Mouse (Mus musculus): Measurements from ENCODE around the gene Vmn2r29. TPM values are rescaled to one million over a fixed set of nuclear protein-coding genes. Genes with fewer than 3 reads are reported as not detected.
"Not testable (repeated sequence)": the region's sequence is repeated elsewhere in the genome, so short reads cannot be mapped to it uniquely, and the experiment has no call there.

Gene Vmn2r29
- polyA plus RNA-seq (2015; fragmentation: Nextera tagmentation; extraction: Ambion mirVana), result 0.21 TPM in 1 of 2 replicates, not detected in the other

DNA sequence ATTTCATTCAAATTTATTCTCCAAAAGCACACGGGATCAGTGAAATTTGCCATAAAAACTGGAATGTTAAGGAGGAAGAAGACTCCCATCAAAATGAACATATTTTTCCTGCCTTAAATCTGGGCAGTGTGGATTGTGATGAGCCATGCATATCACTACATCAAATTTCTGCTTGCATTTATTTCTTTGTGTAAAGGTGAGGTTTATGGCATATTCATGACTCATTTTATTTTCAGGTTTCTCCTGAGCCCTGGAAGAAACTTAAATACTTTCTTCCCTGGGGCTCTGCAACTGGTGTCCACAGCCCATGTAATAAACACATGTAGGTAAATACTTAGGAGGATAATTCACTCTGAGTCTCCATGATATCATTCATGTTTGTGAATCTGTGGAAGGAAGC is at the start of gene Vmn2r29:
TSS of gene Vmn2r29 (minus strand) at position 101 of the 400 bp plus-strand sequence.
- H3K4me3 ChIP-seq (ENCODE audit: low read depth, low read length); H3K27ac ChIP-seq (ENCODE audit: low read length); H3K9me3 ChIP-seq (replicated peaks; ENCODE audit: control insufficient read depth, low read length); ATAC-seq (ENCODE audit: low read depth); H3K4me2 ChIP-seq (ENCODE audit: low read depth, low read length); H3K9ac ChIP-seq (ENCODE audit: low read depth, low read length); H3K27me3 ChIP-seq (ENCODE audit: control insufficient read depth, insufficient read depth, low read depth, low read length); H3K36me3 ChIP-seq (ENCODE audit: control insufficient read depth, insufficient read depth); H3K4me1 ChIP-seq (ENCODE audit: control insufficient read depth, low read depth, low read length): not testable (repeated sequence)
- no CpG with 5 or more reads among the region's 1 CpGs for WGBS (ENCODE audit: insufficient replicate concordance)

DNA sequence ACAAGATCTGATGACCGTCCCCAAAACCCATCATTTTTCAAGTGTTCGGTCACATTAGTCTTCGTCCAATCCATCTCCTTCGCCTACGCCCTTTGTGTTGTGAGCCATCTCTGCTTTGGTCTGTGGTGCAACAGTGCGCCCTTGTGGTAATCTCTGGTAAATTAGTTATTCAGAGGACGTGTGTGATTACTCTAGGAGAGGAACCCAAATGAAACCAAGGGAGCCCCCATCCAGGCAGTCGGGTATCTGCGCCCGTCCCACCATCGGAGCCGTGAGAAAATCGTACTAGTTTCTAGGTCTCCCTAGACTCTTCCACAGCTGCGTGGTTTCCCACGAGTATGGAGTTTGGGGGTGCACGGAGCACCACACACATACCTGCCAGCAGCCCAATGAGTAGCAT is 48.5 kb upstream of the Vmn2r29 start:
- peaks cover 3% of the 10 kb centered on the region for H3K4me1 ChIP-seq (ENCODE audit: control insufficient read depth, low read depth, low read length)
- peaks cover 7% of the 10 kb centered on the region for H3K27me3 ChIP-seq (ENCODE audit: control insufficient read depth, insufficient read depth, low read depth, low read length)
- H3K4me2 ChIP-seq (ENCODE audit: low read depth, low read length), result no peak overlapping the region
- H3K9ac ChIP-seq (ENCODE audit: low read depth, low read length), result no peak overlapping the region
- no peak for ATAC-seq (ENCODE audit: low read depth)
- WGBS (ENCODE audit: insufficient replicate concordance), result 73% methylated on average over 16 of the region's 16 CpGs
- no peak overlapping the region for H3K27ac ChIP-seq (ENCODE audit: low read length)
- peaks cover 11% of the 10 kb centered on the region for H3K36me3 ChIP-seq (ENCODE audit: control insufficient read depth, insufficient read depth)
- H3K4me3 ChIP-seq (ENCODE audit: low read depth, low read length), result no peak overlapping the region
- peaks cover 3% of the 10 kb centered on the region; the same call in 1 of the 2 replicates for H3K9me3 ChIP-seq (replicated peaks; ENCODE audit: control insufficient read depth, low read length)

DNA sequence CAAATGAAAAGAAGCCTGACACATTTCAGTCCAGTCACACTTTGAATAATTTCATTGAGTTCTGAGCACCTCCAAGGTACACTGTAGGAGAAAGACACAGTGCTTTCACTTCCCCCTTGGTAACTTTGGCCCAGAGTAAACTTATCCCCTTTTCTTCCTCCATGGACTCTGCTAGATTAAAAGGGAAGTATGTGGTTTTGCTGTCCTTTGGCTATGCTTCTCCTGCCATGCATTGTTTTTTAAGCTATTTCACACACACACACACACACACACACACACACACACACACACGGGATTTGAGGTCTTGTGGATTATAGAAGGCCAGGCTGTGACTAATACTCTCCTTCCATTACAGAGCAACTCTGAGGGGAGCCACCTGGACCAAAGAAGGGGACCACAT is 34.3 kb upstream of the Vmn2r29 start:
- H3K36me3 ChIP-seq (ENCODE audit: control insufficient read depth, insufficient read depth), result peaks cover 9% of the 10 kb centered on the region; the same call in 1 of the 2 replicates
- H3K9me3 ChIP-seq (replicated peaks; ENCODE audit: control insufficient read depth, low read length), result peaks cover 3% of the 10 kb centered on the region
- no peaks in the 10 kb centered on the region for H3K27me3 ChIP-seq (ENCODE audit: control insufficient read depth, insufficient read depth, low read depth, low read length)
- H3K4me1 ChIP-seq (ENCODE audit: control insufficient read depth, low read depth, low read length), result no peaks in the 10 kb centered on the region
- H3K9ac ChIP-seq (ENCODE audit: low read depth, low read length), result no peak overlapping the region
- H3K4me2 ChIP-seq (ENCODE audit: low read depth, low read length), result no peak overlapping the region
- 10% methylated on average over 1 of the region's 1 CpGs for WGBS (ENCODE audit: insufficient replicate concordance)
- no peak overlapping the region for H3K4me3 ChIP-seq (ENCODE audit: low read depth, low read length)
- H3K27ac ChIP-seq (ENCODE audit: low read length), result no peak overlapping the region
- no peak for ATAC-seq (ENCODE audit: low read depth)

DNA sequence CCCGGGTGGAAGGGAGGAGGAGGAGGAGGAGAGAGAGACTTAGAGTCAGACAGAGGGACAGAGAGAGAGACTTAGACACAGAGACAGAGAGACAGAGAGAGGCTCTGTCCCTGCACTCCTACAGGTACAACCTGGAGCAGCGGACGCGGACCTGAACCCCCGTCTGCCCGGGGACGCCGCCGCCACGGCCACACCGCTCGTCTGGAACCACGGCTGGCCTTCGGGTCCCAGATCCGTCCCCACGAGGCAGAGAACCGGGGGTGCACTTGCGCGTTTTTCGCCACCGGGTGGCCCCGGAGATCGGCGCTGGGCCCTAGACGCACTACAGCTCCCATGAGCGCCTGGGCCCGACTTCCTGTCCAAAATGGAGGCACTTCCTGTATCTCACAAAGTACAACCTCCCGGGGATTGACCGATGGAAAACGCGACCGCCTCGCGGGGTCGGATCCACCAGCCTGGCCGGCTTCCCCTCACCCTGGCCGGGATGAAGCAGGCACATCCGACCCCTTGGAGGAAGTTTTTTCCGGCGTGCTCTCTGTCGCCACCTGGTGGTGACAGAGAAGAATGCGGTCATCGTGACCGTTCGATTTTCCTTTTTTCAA is 30.9 kb upstream of the Vmn2r29 start, which contains the start of gene Gm45844:
TSS of gene Gm45844 (minus strand) at position 324 of the 602 bp plus-strand sequence.
- 42% methylated on average over 45 of the region's 45 CpGs for WGBS (ENCODE audit: insufficient replicate concordance)
- not testable (repeated sequence) for H3K27me3 ChIP-seq (ENCODE audit: control insufficient read depth, insufficient read depth, low read depth, low read length); H3K27ac ChIP-seq (ENCODE audit: low read length); H3K9me3 ChIP-seq (replicated peaks; ENCODE audit: control insufficient read depth, low read length); H3K36me3 ChIP-seq (ENCODE audit: control insufficient read depth, insufficient read depth); H3K4me1 ChIP-seq (ENCODE audit: control insufficient read depth, low read depth, low read length)
- Histone ChIP-seq H3K9ac (ENCODE audit: low read depth, low read length) (0 out of 2 replicates have a peak within 1 kb of the TSS, but pooled peaks have one; percentile 8), H3K4me3 (ENCODE audit: low read depth, low read length) (peak within 1 kb of the TSS; percentile 36), H3K4me2 (ENCODE audit: low read depth, low read length) (peak within 1 kb of the TSS; percentile 47)
- peak; percentile 98 for ATAC-seq (ENCODE audit: low read depth)

DNA sequence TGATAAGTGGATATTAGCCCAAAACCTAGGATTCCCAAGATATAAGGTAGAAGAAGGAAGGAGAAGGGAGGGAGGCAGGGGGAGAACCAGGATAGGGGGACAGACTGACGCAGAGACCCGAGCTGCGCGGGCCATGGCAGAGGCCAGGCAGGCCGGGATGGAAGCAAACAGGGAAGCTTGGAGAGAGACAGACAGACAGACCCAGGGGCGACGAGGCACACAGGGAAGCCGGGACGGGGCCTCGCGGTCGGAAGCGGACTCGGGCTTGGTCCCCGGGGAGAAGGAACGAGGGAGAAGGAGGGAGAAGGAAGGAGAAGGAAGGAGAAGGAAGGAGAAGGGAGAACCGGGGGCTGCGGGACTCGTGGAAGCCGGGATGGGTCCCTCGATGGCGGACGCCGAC is 30.4 kb upstream of the Vmn2r29 start:
- peak; percentile 20 for ATAC-seq (ENCODE audit: low read depth)
- H3K4me2 ChIP-seq (ENCODE audit: low read depth, low read length), result peak overlapping the region; percentile 47
- H3K36me3 ChIP-seq (ENCODE audit: control insufficient read depth, insufficient read depth); H3K9me3 ChIP-seq (replicated peaks; ENCODE audit: control insufficient read depth, low read length); H3K27ac ChIP-seq (ENCODE audit: low read length); H3K4me1 ChIP-seq (ENCODE audit: control insufficient read depth, low read depth, low read length); H3K9ac ChIP-seq (ENCODE audit: low read depth, low read length); H3K27me3 ChIP-seq (ENCODE audit: control insufficient read depth, insufficient read depth, low read depth, low read length): not testable (repeated sequence)
- WGBS (ENCODE audit: insufficient replicate concordance), result 54% methylated on average over 24 of the region's 24 CpGs
- peak overlapping the region; percentile 36 for H3K4me3 ChIP-seq (ENCODE audit: low read depth, low read length)

GRCm38 (mm10) chr7:7209313-7210151 is 37.6 kb downstream of the Vmn2r29 start, which contains the start of gene Zfp772:
Zfp772 (minus strand) TSS chr7:7209998.
- 2% methylated on average over 23 of the region's 24 CpGs for WGBS (ENCODE audit: insufficient replicate concordance)
- not testable (repeated sequence) for H3K9me3 ChIP-seq (replicated peaks; ENCODE audit: control insufficient read depth, low read length); H3K27ac ChIP-seq (ENCODE audit: low read length); ATAC-seq (ENCODE audit: low read depth); H3K4me1 ChIP-seq (ENCODE audit: control insufficient read depth, low read depth, low read length); H3K36me3 ChIP-seq (ENCODE audit: control insufficient read depth, insufficient read depth); H3K27me3 ChIP-seq (ENCODE audit: control insufficient read depth, insufficient read depth, low read depth, low read length)
- peak within 1 kb of the TSS; percentile 41 for H3K9ac ChIP-seq (ENCODE audit: low read depth, low read length)
- peak within 1 kb of the TSS; percentile 57 for H3K4me3 ChIP-seq (ENCODE audit: low read depth, low read length)
- peak within 1 kb of the TSS; percentile 64 for H3K4me2 ChIP-seq (ENCODE audit: low read depth, low read length)

- ATAC-seq (ENCODE audit: low read depth), result peak; percentile 89
- Histone ChIP-seq H3K4me2 (ENCODE audit: low read depth, low read length) (peak overlapping the region; percentile 61), H3K9ac (ENCODE audit: low read depth, low read length) (no peak overlapping the region; the same call in 1 of the 2 replicates), H3K27ac (ENCODE audit: low read length) (no peak overlapping the region), H3K27me3 (ENCODE audit: control insufficient read depth, insufficient read depth, low read depth, low read length) (no peaks in the 10 kb centered on the region), H3K4me3 (ENCODE audit: low read depth, low read length) (peak overlapping the region; percentile 63), H3K36me3 (ENCODE audit: control insufficient read depth, insufficient read depth) (no peaks in the 10 kb centered on the region), H3K9me3 (replicated peaks; ENCODE audit: control insufficient read depth, low read length) (no peaks in the 10 kb centered on the region), H3K4me1 (ENCODE audit: control insufficient read depth, low read depth, low read length) (peaks cover 5% of the 10 kb centered on the region; the same call in 1 of the 2 replicates)
- WGBS (ENCODE audit: insufficient replicate concordance), result 6% methylated on average over 18 of the region's 18 CpGs
Observed at GRCm38 (mm10) chr7:7188191-7188942, 58.8 kb downstream of the Vmn2r29 start.

DNA sequence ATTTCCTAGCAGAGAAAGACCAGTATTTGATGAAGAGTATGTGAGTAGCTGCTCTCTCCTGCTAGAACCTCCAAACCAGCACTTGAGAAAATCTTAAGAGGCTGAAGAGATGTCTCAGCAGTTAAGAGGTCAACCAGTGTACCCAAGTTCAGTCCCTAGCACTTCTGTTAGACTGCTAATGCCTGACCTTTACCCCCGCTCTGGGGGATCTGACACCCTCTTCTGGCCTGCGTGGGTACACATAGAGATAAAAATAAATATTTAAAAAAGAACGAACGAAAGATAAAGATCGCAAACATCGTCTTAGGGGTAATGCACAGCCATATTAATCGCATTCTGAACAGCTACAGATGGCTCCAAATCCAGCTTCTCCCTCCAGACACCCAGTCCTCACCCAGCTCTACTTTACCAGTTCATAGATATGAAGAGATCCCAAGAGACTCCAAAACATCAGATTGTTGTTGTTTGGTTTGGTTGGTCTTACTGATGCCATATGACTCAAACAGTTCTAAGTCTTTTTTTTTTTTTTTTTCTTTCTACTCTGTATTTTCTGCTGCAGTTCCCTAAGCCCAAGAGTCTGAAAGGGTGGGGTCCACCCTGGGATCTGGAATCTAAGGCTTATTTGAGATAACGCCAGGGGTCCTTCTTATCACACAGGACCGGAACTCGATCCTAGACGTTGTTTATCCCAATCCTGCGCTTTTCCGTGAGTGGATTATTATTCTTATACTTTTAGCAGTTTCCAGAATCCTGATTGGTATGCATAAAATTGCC is 59.5 kb downstream of the Vmn2r29 start:
- Histone ChIP-seq H3K9ac (ENCODE audit: low read depth, low read length) (no peak overlapping the region; the same call in 1 of the 2 replicates), H3K4me1 (ENCODE audit: control insufficient read depth, low read depth, low read length) (peaks cover 5% of the 10 kb centered on the region; the same call in 1 of the 2 replicates), H3K9me3 (replicated peaks; ENCODE audit: control insufficient read depth, low read length) (no peaks in the 10 kb centered on the region), H3K36me3 (ENCODE audit: control insufficient read depth, insufficient read depth) (no peaks in the 10 kb centered on the region), H3K27me3 (ENCODE audit: control insufficient read depth, insufficient read depth, low read depth, low read length) (no peaks in the 10 kb centered on the region), H3K4me3 (ENCODE audit: low read depth, low read length) (peak overlapping the region; percentile 63), H3K4me2 (ENCODE audit: low read depth, low read length) (peak overlapping the region; percentile 61), H3K27ac (ENCODE audit: low read length) (no peak overlapping the region)
- 16% methylated on average over 13 of the region's 13 CpGs for WGBS (ENCODE audit: insufficient replicate concordance)
- peak; percentile 33 for ATAC-seq (ENCODE audit: low read depth)

Data from liver, embryonic 16.5 days (tissue).